Mouse (Mus musculus): ENCODE data around the gene Sf3a3. TPM values are rescaled to one million over a fixed set of nuclear protein-coding genes. Genes with fewer than 3 reads are reported as not detected.
A peak's percentile ranks its signal among the peaks of the same experiment; 100 is the strongest.
"Not testable (repeated sequence)": the region's sequence is repeated elsewhere in the genome, so short reads cannot be mapped to it uniquely, and the experiment has no call there.

Gene Sf3a3
- polyA plus RNA-seq, 1 experiment from 2014 or later, result 91.3 TPM

DNA sequence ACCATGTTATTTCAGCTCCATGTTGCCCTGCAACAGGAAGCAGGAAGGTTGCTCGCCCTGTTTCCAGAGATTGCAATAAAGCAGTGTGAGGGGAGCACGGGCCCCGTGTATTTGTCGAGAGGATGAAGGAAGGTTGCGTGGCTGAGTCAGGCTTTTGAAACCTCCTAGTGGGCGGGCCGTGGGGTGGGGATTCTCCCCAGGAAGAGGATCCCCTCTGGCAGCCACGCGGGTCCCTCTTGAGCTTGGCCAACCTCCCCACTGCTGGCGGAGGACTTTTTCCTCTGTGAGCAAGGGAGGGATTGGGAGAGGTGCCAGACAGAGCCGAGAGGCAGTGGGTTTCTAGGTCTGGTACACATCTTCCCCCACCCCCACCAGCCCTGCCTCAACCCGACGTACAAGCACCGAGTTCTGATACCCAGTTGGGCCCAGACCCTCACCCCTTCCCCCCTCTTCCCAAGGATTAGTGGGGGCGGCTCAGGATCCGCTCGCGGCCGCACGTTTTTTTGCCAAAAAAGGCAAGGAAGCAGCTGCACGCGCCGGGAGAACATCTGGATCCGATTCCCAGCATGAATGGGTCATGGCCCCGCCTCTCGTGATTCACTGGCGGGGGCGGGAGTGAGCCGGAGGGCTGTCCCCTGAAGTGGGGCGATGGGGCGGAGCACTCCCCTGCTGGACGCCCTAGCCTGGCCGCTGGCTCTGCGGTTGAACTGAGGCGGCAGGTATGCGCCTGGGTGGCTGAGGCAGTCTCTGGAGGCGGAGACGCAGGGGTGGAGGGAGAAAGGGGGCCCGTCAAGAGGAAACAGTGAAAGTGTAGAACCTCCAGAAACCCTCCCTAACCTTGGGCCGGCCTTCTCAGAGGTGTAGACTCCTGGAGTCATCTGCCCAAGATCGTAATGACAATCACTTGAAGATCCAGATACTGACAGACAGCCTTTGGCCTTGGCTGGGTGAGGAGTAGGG is 5.8 kb upstream of the Sf3a3 start:
- H3K9ac ChIP-seq, result peak overlapping the region; percentile 74
- DNase-seq (peak; percentile 81), ATAC-seq (ENCODE audit: low read depth) (peak; percentile 82)
- H3K9me3 ChIP-seq (replicated peaks), result no peaks in the 10 kb centered on the region
- H3K27me3 ChIP-seq, result peaks cover 6% of the 10 kb centered on the region; the same call in 1 of the 2 replicates
- peaks cover 14% of the 10 kb centered on the region for H3K36me3 ChIP-seq
- H3K4me2 ChIP-seq, result peak overlapping the region; percentile 89
- peak overlapping the region; percentile 90 for H3K27ac ChIP-seq
- peak overlapping the region; percentile 62 for H3K4me3 ChIP-seq (replicated peaks)
- H3K4me1 ChIP-seq (replicated peaks), result peaks cover 81% of the 10 kb centered on the region
- 2% methylated on average over 41 of the region's 41 CpGs for WGBS (ENCODE audit: insufficient replicate concordance)

DNA sequence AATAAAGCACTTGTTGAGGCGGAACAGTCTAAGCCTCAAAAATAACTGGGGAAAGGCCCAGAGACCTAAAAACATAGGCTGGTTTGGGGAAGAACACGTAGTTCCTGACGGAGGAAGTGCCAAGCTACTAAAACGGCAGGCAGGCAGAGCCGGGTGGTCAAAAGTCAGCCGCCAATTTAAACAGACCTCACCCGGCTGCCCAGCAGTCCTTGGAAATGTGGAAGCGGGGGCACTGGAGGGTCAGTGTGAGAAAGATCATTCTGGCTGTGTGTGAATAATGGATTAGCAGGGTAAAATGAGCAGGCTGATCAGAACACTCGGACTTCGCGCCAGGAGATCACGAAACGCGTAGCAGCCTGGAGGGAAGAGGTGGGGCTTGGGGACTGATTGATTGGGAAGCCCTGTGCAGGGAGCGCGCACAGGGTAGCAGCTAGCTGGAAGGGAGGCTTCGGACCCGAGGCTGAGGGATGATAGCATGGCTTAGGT is 4.6 kb upstream of the Sf3a3 start:
- DNase-seq (no peak), ATAC-seq (ENCODE audit: low read depth) (no peak)
- Histone ChIP-seq H3K27me3 (no peaks in the 10 kb centered on the region), H3K36me3 (peaks cover 14% of the 10 kb centered on the region), H3K9me3 (replicated peaks) (no peaks in the 10 kb centered on the region), H3K4me3 (replicated peaks) (peak overlapping the region; percentile 62), H3K4me1 (replicated peaks) (peaks cover 74% of the 10 kb centered on the region), H3K9ac (peak overlapping the region; percentile 74), H3K4me2 (peak overlapping the region; percentile 89), H3K27ac (peak overlapping the region; percentile 90)
- WGBS (ENCODE audit: insufficient replicate concordance), result 6% methylated on average over 18 of the region's 18 CpGs

DNA sequence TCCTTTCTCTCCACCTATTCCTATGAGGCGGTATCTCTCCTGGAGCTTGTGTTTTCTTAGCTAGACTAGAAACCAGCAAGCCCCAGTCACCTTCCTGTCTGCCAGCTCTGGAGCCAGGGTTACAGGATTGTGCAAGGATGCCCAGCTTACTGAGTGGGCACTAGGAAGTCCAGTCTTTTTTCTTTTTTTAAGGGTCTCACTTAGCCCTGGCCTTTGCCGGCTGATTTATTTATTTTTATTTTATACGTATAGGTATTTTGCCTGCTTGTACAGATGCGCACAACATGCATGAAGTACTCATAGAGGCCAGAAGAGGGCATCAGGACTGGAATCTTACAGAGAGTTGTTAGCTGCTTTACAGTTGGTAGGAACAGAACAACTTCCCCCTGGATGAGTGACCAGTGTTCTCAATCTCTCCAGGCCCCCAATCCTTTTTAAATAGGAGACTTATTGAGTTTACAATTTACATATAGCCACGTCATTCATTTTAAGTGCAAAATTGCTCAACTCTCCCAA is 3.7 kb upstream of the Sf3a3 start:
- WGBS (ENCODE audit: insufficient replicate concordance), result 3% methylated on average over 5 of the region's 5 CpGs
- Histone ChIP-seq H3K36me3 (peaks cover 17% of the 10 kb centered on the region), H3K4me3 (replicated peaks) (no peak overlapping the region), H3K4me1 (replicated peaks) (peaks cover 72% of the 10 kb centered on the region), H3K9ac (no peak overlapping the region; the same call in 1 of the 2 replicates), H3K27me3 (no peaks in the 10 kb centered on the region), H3K9me3 (replicated peaks) (no peaks in the 10 kb centered on the region), H3K4me2 (peak overlapping the region; percentile 89), H3K27ac (peak overlapping the region; percentile 90)
- ATAC-seq (ENCODE audit: low read depth) (no peak), DNase-seq (no peak)

DNA sequence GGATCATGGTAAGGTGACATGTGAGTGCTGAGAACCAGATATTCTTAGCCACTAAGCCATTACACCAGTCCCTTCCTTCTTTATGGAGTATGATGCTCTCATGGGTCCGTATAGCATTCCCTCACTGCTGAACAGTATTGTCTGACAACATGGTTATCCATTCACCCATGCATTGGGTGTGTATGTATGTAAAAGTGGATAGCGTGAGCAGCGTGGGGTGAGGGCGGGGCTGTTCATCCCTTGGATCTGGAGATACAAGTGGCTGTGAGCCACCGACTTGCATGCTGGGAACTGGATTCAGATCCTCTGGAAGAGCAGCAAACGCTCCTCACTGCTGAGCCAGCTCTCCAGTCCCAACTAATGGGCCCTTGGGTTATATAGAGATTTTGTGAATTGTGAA is 2.0 kb upstream of the Sf3a3 start:
- Histone ChIP-seq H3K4me2 (peak overlapping the region; percentile 23), H3K27ac (peak overlapping the region; percentile 65), H3K36me3 (peaks cover 22% of the 10 kb centered on the region), H3K27me3 (no peaks in the 10 kb centered on the region), H3K4me1 (replicated peaks) (peaks cover 77% of the 10 kb centered on the region), H3K4me3 (replicated peaks) (no peak overlapping the region), H3K9ac (no peak overlapping the region), H3K9me3 (replicated peaks) (no peaks in the 10 kb centered on the region)
- 50% methylated on average over 6 of the region's 6 CpGs for WGBS (ENCODE audit: insufficient replicate concordance)
- peak; percentile 73 for ATAC-seq (ENCODE audit: low read depth)
- peak; percentile 67 for DNase-seq

DNA sequence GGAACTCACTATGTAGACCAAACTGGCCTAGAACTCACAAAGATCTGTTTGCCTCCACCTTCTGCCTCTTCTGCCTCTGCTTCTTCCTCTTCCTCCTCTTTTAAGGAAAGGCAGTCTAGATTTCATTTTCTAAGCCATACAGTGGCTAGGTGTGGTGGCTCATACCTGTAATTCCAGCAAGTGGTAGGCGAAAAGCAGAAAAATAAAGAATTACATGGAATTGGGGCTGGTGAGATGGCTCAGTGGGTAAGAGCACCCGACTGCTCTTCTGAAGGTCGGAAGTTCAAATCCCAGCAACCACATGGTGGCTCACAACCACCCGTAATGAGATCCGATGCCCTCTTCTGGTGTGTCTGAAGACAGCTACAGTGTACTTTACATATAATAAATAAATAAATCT is 726 bp upstream of the Sf3a3 start:
- WGBS (ENCODE audit: insufficient replicate concordance), result 75% methylated on average over 5 of the region's 5 CpGs
- peaks cover 32% of the 10 kb centered on the region for H3K36me3 ChIP-seq
- H3K9me3 ChIP-seq (replicated peaks); H3K4me3 ChIP-seq (replicated peaks); H3K27me3 ChIP-seq; H3K9ac ChIP-seq; ATAC-seq (ENCODE audit: low read depth); DNase-seq: not testable (repeated sequence)
- H3K27ac ChIP-seq, result peak overlapping the region; percentile 63
- H3K4me1 ChIP-seq (replicated peaks), result peaks cover 65% of the 10 kb centered on the region
- H3K4me2 ChIP-seq, result peak overlapping the region; percentile 82; the same call in 1 of the 2 replicates

DNA sequence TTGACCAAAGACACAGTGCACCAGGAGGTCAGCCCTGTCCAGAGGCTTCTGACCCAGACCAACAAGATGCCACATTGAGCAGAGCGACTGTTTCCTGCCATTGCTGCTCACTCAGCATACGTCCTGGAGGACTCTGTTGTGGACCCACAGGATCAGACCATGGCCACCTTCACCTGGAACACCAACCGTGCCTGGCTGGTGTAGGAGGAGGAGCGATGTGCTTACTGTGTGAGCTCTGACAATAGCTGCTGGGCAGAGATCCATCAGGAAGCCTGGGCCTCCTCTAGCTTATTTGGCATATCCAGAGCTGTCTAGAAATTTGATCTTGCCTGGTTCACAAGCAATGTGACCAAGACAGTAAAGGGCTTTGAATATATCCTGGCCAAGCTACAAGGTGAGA is 4.5 kb downstream of the Sf3a3 start:
- H3K9me3 ChIP-seq (replicated peaks), result no peaks in the 10 kb centered on the region
- DNase-seq, result no peak
- 90% methylated on average over 4 of the region's 4 CpGs for WGBS (ENCODE audit: insufficient replicate concordance)
- ATAC-seq (ENCODE audit: low read depth), result no peak
- no peak overlapping the region for H3K27ac ChIP-seq
- peaks cover 83% of the 10 kb centered on the region for H3K36me3 ChIP-seq
- H3K4me1 ChIP-seq (replicated peaks), result peaks cover 19% of the 10 kb centered on the region
- H3K9ac ChIP-seq, result no peak overlapping the region
- no peaks in the 10 kb centered on the region for H3K27me3 ChIP-seq
- no peak overlapping the region for H3K4me2 ChIP-seq
- no peak overlapping the region for H3K4me3 ChIP-seq (replicated peaks)

DNA sequence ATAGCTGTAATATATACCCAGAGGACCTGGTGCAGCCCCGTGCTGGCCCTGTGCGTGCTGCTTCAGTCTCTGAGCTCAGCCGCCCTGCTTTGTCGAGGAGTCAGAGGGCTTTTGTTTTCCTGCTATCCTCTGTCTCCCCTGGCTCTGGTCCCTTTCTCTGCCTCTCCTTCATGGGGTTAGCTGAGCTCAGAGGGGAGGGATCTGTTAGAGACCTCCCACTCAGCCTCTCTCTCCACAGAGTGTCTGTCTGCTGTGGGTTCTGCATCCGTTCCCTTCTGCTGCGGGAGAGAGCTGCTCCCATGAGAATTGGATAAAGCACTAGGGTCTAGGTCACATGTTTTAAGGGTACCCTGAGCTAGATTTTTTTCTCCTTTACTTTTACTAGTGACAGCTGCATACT is 11.5 kb downstream of the Sf3a3 start:
- Histone ChIP-seq H3K9me3 (replicated peaks) (no peaks in the 10 kb centered on the region), H3K36me3 (peaks cover 100% of the 10 kb centered on the region), H3K4me1 (replicated peaks) (no peaks in the 10 kb centered on the region), H3K4me3 (replicated peaks) (no peak overlapping the region), H3K27ac (no peak overlapping the region), H3K27me3 (no peaks in the 10 kb centered on the region), H3K4me2 (no peak overlapping the region), H3K9ac (no peak overlapping the region)
- ATAC-seq (ENCODE audit: low read depth) (no peak), DNase-seq (no peak)
- 89% methylated on average over 6 of the region's 6 CpGs for WGBS (ENCODE audit: insufficient replicate concordance)

DNA sequence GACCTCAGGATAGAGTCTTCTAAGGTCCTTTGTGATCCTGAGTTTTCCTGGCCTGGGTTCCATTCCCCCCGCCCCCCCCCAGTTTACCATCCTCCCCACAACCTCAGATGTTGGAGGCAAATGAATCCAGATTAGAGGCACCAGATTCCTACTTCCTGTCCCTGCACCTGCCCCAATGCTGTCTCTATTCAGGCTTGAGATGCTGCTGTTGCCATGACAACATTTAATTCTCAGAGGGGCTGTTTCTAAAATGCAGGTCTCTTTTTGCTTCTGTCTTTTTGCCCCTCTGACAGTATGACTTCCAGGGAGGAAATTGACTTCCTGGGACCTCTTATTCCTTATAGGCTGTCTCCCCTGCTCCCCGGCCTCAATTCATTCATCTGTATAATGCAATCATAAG is 22.4 kb downstream of the Sf3a3 start:
- no peak for ATAC-seq (ENCODE audit: low read depth)

DNA sequence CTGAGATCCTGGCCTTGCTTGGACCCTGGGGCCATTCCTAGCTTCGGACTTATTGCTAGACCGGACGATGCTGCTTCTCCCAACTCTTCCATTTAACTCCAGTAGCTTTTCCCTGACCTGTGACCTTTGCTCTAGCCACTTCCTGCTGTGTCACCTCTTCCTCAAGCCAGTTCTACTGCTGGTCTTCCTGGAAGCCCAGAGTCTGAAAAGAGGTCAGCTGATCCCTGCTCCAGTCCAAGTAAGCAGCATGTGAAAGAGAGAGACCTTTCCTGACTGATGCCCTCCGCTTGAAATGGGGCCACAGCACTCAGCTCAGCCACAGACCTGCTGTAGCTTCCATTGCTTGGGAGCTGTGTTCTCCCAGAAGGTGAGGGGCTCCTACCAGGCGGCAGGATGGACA is 22.9 kb downstream of the Sf3a3 start:
- H3K27ac ChIP-seq, result no peak overlapping the region
- H3K27me3 ChIP-seq, result no peaks in the 10 kb centered on the region
- H3K4me2 ChIP-seq, result no peak overlapping the region
- H3K4me3 ChIP-seq (replicated peaks), result no peak overlapping the region
- peaks cover 13% of the 10 kb centered on the region for H3K36me3 ChIP-seq
- H3K4me1 ChIP-seq (replicated peaks), result peaks cover 28% of the 10 kb centered on the region
- WGBS (ENCODE audit: insufficient replicate concordance), result 72% methylated on average over 5 of the region's 5 CpGs
- DNase-seq (no peak), ATAC-seq (ENCODE audit: low read depth) (no peak)
- no peak overlapping the region for H3K9ac ChIP-seq
- H3K9me3 ChIP-seq (replicated peaks), result no peaks in the 10 kb centered on the region

More for the DNA sequence above, 22.4 kb downstream of the Sf3a3 start:
- Histone ChIP-seq H3K4me3 (replicated peaks) (no peak overlapping the region), H3K4me2 (no peak overlapping the region), H3K27me3 (no peaks in the 10 kb centered on the region), H3K4me1 (replicated peaks) (peaks cover 23% of the 10 kb centered on the region), H3K36me3 (peaks cover 18% of the 10 kb centered on the region), H3K27ac (no peak overlapping the region), H3K9ac (no peak overlapping the region), H3K9me3 (replicated peaks) (no peaks in the 10 kb centered on the region)
- no peak for DNase-seq
- WGBS (ENCODE audit: insufficient replicate concordance), result 60% methylated on average over 2 of the region's 2 CpGs

DNA sequence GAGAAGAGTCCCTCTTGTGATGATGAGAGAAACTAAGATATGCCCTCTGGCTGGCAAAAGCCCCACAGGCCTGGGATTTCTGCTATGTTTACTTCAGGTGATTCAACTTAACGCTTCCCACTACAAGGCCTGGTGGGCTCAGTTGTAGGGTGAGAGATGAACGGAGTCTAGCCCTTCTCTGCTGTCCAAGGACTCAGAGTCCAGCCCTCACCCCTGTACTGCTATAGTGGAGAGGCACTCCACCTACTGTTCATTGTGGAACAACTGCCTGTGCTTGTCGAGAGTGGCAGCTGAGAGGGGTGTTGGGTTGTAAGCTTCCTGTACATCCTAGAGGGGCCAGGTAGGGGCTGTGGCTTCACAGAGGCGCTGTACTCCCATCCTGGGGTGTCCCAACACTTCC is 23.4 kb downstream of the Sf3a3 start:
- WGBS (ENCODE audit: insufficient replicate concordance), result 39% methylated on average over 4 of the region's 4 CpGs
- Histone ChIP-seq H3K4me1 (replicated peaks) (peaks cover 33% of the 10 kb centered on the region), H3K9me3 (replicated peaks) (no peaks in the 10 kb centered on the region)

DNA sequence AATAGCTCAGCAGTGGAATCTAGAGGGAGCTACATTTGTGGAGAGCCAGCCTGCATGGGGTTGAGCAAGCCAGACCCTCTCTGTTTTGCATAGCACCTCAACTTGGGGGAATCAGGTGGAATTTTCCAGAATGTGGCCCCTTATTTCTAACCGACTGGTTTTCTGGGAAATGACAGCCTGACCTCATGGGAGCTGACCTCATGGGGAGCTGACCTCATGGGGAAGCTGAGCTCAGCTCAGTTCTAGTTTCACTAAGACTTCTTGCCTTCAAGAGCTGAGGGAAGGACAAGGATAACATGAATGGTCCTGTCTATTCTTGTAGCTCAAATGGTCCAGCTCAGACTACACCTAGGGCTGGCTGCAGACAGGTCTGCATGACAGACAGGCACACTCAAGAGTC is 24.2 kb downstream of the Sf3a3 start:
- Histone ChIP-seq H3K27ac (no peak overlapping the region), H3K4me2 (no peak overlapping the region), H3K4me1 (replicated peaks) (peaks cover 37% of the 10 kb centered on the region), H3K4me3 (replicated peaks) (no peak overlapping the region), H3K9ac (no peak overlapping the region), H3K9me3 (replicated peaks) (no peaks in the 10 kb centered on the region), H3K36me3 (peaks cover under 1% of the 10 kb centered on the region; the same call in 1 of the 2 replicates), H3K27me3 (no peaks in the 10 kb centered on the region)
- DNase-seq (no peak), ATAC-seq (ENCODE audit: low read depth) (no peak)
- WGBS (ENCODE audit: insufficient replicate concordance), result 56% methylated on average over 1 of the region's 1 CpGs

More for the DNA sequence above, 23.4 kb downstream of the Sf3a3 start:
- Histone ChIP-seq H3K9ac (no peak overlapping the region), H3K27me3 (no peaks in the 10 kb centered on the region), H3K36me3 (peaks cover 8% of the 10 kb centered on the region), H3K4me3 (replicated peaks) (no peak overlapping the region), H3K4me2 (no peak overlapping the region), H3K27ac (no peak overlapping the region)
- DNase-seq (no peak), ATAC-seq (ENCODE audit: low read depth) (no peak)
